In genomic region chr10:37637001-37637562, GRCm38 (mm10) we compare ENCODE assay signal across 14 mouse cellular contexts.
DNase-seq lines count a peak whose midpoint lies in the region; ATAC-seq lines count a peak whose summit lies in the region.
"Had no signal": no experiment of that assay in that cellular context is flagged by ENCODE, and none has a peak within 500 bp of the region (broad histone marks: within the 10 kb centered on the region; RNA-seq: fewer than 3 reads in every experiment).

No protein-coding gene starts in this region.

- WGBS in midbrain, embryonic 11.5 days: 50% methylated on average over 7 of the region's 7 CpGs
- 52% methylated on average over 7 of the region's 7 CpGs for WGBS in midbrain, embryonic 13.5 days

- DNase-seq in cerebellum, postnatal 14 days: peak; percentile 5 to 40
- no peak for DNase-seq in cerebellum, adult 9-11 months
- peak; percentile 80 for DNase-seq in midbrain, embryonic 11.5 days (ENCODE audit: low spot score, missing footprints)
- DNase-seq in kidney, adult 9 months: peak; percentile 19
- DNase-seq in Muller cell, postnatal 12 days (ENCODE audit: inconsistent ontology term): no peak
- no peak for DNase-seq in testis, postnatal 10 days (ENCODE audit: low spot score)
- DNase-seq in frontal cortex, postnatal 14 days (ENCODE audit: low spot score in 2 of 2): no peak
- DNase-seq: adrenal gland, postnatal 10 days; midbrain, embryonic 14.5 days had no signal

- H3K4me2 ChIP-seq in midbrain, embryonic 11.5 days: no peak overlapping the region
- no peak overlapping the region for H3K4me2 ChIP-seq in midbrain, embryonic 13.5 days (replicated peaks)
- H3K4me2 ChIP-seq: heart, embryonic 11.5 days; limb, embryonic 15.5 days; lung, embryonic 15.5 days had no signal

- no peaks in the 10 kb centered on the region for H3K9me3 ChIP-seq in midbrain, embryonic 11.5 days (ENCODE audit: control insufficient read depth, low read length)
- no peaks in the 10 kb centered on the region for H3K9me3 ChIP-seq in midbrain, embryonic 13.5 days
- H3K9me3 ChIP-seq: limb, embryonic 15.5 days; lung, embryonic 15.5 days had no signal

- H3K27me3 ChIP-seq in midbrain, embryonic 11.5 days (ENCODE audit: control insufficient read depth, insufficient read depth, low read length): no peaks in the 10 kb centered on the region
- H3K27me3 ChIP-seq in midbrain, embryonic 13.5 days: no peaks in the 10 kb centered on the region
- H3K27me3 ChIP-seq: limb, embryonic 15.5 days; lung, embryonic 15.5 days had no signal

- no peaks in the 10 kb centered on the region for H3K36me3 ChIP-seq in midbrain, embryonic 11.5 days (ENCODE audit: control insufficient read depth, insufficient read depth, low read length)
- no peaks in the 10 kb centered on the region for H3K36me3 ChIP-seq in midbrain, embryonic 13.5 days
- H3K36me3 ChIP-seq: limb, embryonic 15.5 days; lung, embryonic 15.5 days had no signal

- H3K9ac ChIP-seq in midbrain, embryonic 11.5 days (ENCODE audit: low read length): no peak overlapping the region
- no peak overlapping the region for H3K9ac ChIP-seq in midbrain, embryonic 13.5 days (replicated peaks)
- H3K9ac ChIP-seq: limb, embryonic 15.5 days; lung, embryonic 15.5 days had no signal

- no peak for ATAC-seq in midbrain, embryonic 11.5 days (ENCODE audit: low FRiP score)
- ATAC-seq in midbrain, embryonic 13.5 days: no peak
- ATAC-seq: hindbrain, embryonic 16.5 days had no signal

- no peak overlapping the region for H3K27ac ChIP-seq in midbrain, embryonic 11.5 days (ENCODE audit: low read depth, low read length)
- H3K27ac ChIP-seq in midbrain, embryonic 13.5 days: no peak overlapping the region
- H3K27ac ChIP-seq: limb, embryonic 15.5 days; lung, embryonic 15.5 days had no signal

- H3K4me1 ChIP-seq in midbrain, embryonic 11.5 days (ENCODE audit: control insufficient read depth, insufficient read depth, low read length): no peaks in the 10 kb centered on the region
- 0 out of 2 replicates have a peak, but pooled peaks cover 4% of the 10 kb centered on the region for H3K4me1 ChIP-seq in midbrain, embryonic 13.5 days (replicated peaks)
- H3K4me1 ChIP-seq: lung, embryonic 15.5 days had no signal

- H3K4me3 ChIP-seq in midbrain, embryonic 11.5 days (ENCODE audit: low read depth, low read length): no peak overlapping the region
- no peak overlapping the region for H3K4me3 ChIP-seq in midbrain, embryonic 13.5 days (replicated peaks)
- H3K4me3 ChIP-seq: limb, embryonic 15.5 days; lung, embryonic 15.5 days had no signal

Comparison
In these comparisons a context has a peak if more than half of its experiments do, and no peak if none do; other contexts are left out.
1. DNase-seq: peak in cerebellum, postnatal 14 days (2 of 2), midbrain, embryonic 11.5 days (single experiment) and kidney, adult 9 months (single experiment); none in cerebellum, adult 9-11 months (single experiment), Muller cell, postnatal 12 days (single experiment), testis, postnatal 10 days (single experiment) and frontal cortex, postnatal 14 days (0 of 2).